Mouse (Mus musculus): ENCODE measurements around the gene Klhdc8b. TPM values are rescaled to one million over a fixed set of nuclear protein-coding genes. Genes with fewer than 3 reads are reported as not detected.

Klhdc8b gene
- polyA plus RNA-seq, 1 experiment from 2014 or later: 49.8 TPM

DNA sequence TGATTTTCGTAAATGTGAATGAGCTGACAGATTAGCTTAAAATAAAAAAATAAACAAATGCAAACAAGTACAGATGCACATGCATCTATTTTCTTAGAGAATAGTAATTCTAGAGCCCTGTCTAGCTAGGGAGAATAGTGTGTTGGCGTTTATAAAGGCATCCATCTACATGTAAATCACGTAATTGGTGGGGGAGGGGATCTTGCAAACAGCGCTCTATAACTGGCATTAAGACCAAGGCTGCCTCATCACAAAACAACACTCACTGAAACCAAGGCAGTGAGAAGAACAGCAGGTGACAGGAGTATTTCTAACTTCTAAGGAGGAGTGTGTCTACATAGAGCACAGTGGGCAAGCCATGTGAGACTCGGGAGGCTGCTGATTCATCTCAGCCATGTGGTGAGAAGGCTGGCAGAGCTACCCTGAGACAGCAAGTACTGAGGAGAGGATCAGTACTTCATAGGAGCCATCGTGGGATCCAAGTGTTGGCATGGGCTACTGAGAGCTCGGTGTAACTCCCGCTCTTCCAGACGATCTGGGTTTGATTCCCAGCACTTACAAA is 49.9 kb downstream of the Klhdc8b start:
- Histone ChIP-seq H3K4me1 (ENCODE audit: control insufficient read depth, insufficient read depth, low read length) (no peaks in the 10 kb centered on the region), H3K9ac (replicated peaks; ENCODE audit: low read depth, low read length) (no peak overlapping the region), H3K27me3 (ENCODE audit: control insufficient read depth, insufficient read depth, low read length) (no peaks in the 10 kb centered on the region), H3K9me3 (ENCODE audit: control insufficient read depth, low read length) (no peaks in the 10 kb centered on the region), H3K4me3 (ENCODE audit: low read depth, low read length) (no peak overlapping the region), H3K36me3 (ENCODE audit: control insufficient read depth, insufficient read depth, low read length) (no peaks in the 10 kb centered on the region), H3K4me2 (ENCODE audit: low read depth, low read length) (no peak overlapping the region), H3K27ac (ENCODE audit: low read depth, low read length) (no peak overlapping the region)
- WGBS: 67% methylated on average over 9 of the region's 9 CpGs
- ATAC-seq (ENCODE audit: low read depth): no peak

- H3K27me3 ChIP-seq (ENCODE audit: control insufficient read depth, insufficient read depth, low read length): no peaks in the 10 kb centered on the region
- H3K4me1 ChIP-seq (ENCODE audit: control insufficient read depth, insufficient read depth, low read length): no peaks in the 10 kb centered on the region
- no peak overlapping the region for H3K4me2 ChIP-seq (ENCODE audit: low read depth, low read length)
- H3K36me3 ChIP-seq (ENCODE audit: control insufficient read depth, insufficient read depth, low read length): no peaks in the 10 kb centered on the region
- no peak overlapping the region for H3K9ac ChIP-seq (replicated peaks; ENCODE audit: low read depth, low read length)
- H3K27ac ChIP-seq (ENCODE audit: low read depth, low read length): no peak overlapping the region
- no peak overlapping the region for H3K4me3 ChIP-seq (ENCODE audit: low read depth, low read length)
- no peak for ATAC-seq (ENCODE audit: low read depth)
- no peaks in the 10 kb centered on the region for H3K9me3 ChIP-seq (ENCODE audit: control insufficient read depth, low read length)
- 94% methylated on average over 4 of the region's 4 CpGs for WGBS
These were observed 51.8 kb downstream of the Klhdc8b start for GRCm38 (mm10) chr9:108409535-108409934.

DNA sequence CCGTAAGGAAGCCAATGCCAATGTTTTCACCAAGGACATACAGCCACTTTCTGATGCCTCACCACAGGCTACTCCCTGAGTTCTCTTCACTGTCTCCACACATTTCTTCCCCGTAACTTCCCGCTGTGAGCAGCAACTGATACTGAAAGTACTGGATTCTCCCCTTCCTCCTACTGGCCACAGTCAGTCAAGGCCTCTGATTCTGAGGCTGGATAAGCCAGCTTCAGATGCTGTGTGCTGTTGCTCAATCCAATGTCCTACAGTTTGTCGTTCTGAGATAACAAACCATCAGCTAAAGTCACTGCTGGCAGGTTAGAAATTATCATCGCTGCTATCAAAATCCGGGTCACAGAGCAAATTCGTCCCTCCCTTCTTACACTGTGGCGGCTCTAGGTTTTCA is 56.9 kb downstream of the Klhdc8b start:
- no peak overlapping the region for H3K9ac ChIP-seq (replicated peaks; ENCODE audit: low read depth, low read length)
- WGBS: 87% methylated on average over 8 of the region's 8 CpGs
- no peak overlapping the region for H3K27ac ChIP-seq (ENCODE audit: low read depth, low read length)
- no peak for ATAC-seq (ENCODE audit: low read depth)
- no peak overlapping the region for H3K4me2 ChIP-seq (ENCODE audit: low read depth, low read length)
- H3K36me3 ChIP-seq (ENCODE audit: control insufficient read depth, insufficient read depth, low read length): no peaks in the 10 kb centered on the region
- no peak overlapping the region for H3K4me3 ChIP-seq (ENCODE audit: low read depth, low read length)
- no peaks in the 10 kb centered on the region for H3K27me3 ChIP-seq (ENCODE audit: control insufficient read depth, insufficient read depth, low read length)
- H3K9me3 ChIP-seq (ENCODE audit: control insufficient read depth, low read length): no peaks in the 10 kb centered on the region
- no peaks in the 10 kb centered on the region for H3K4me1 ChIP-seq (ENCODE audit: control insufficient read depth, insufficient read depth, low read length)

DNA sequence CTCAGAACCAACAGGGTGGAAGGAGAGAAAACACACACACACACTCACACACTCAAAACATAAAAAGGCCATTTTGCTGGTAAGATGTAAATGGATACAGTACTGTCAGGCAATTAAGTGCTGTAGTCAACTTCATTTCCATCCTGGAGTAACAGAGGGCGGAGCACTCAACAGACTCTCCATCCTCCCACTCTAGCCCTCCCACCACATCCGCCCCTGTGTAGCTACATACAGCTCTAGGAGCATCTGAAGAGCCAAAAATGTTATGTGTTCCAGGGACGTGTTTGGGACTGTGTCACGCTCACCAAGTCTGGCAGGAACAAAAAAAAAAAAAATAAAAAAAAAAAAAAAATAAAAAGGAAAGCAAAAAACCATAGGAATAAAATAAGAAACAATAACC is 58.3 kb downstream of the Klhdc8b start:
- H3K4me1 ChIP-seq (ENCODE audit: control insufficient read depth, insufficient read depth, low read length): no peaks in the 10 kb centered on the region
- H3K4me2 ChIP-seq (ENCODE audit: low read depth, low read length): no peak overlapping the region
- H3K9ac ChIP-seq (replicated peaks; ENCODE audit: low read depth, low read length): no peak overlapping the region
- WGBS: 93% methylated on average over 4 of the region's 4 CpGs
- no peaks in the 10 kb centered on the region for H3K9me3 ChIP-seq (ENCODE audit: control insufficient read depth, low read length)
- H3K27ac ChIP-seq (ENCODE audit: low read depth, low read length): no peak overlapping the region
- no peaks in the 10 kb centered on the region for H3K27me3 ChIP-seq (ENCODE audit: control insufficient read depth, insufficient read depth, low read length)
- ATAC-seq (ENCODE audit: low read depth): no peak
- no peaks in the 10 kb centered on the region for H3K36me3 ChIP-seq (ENCODE audit: control insufficient read depth, insufficient read depth, low read length)
- no peak overlapping the region for H3K4me3 ChIP-seq (ENCODE audit: low read depth, low read length)

DNA sequence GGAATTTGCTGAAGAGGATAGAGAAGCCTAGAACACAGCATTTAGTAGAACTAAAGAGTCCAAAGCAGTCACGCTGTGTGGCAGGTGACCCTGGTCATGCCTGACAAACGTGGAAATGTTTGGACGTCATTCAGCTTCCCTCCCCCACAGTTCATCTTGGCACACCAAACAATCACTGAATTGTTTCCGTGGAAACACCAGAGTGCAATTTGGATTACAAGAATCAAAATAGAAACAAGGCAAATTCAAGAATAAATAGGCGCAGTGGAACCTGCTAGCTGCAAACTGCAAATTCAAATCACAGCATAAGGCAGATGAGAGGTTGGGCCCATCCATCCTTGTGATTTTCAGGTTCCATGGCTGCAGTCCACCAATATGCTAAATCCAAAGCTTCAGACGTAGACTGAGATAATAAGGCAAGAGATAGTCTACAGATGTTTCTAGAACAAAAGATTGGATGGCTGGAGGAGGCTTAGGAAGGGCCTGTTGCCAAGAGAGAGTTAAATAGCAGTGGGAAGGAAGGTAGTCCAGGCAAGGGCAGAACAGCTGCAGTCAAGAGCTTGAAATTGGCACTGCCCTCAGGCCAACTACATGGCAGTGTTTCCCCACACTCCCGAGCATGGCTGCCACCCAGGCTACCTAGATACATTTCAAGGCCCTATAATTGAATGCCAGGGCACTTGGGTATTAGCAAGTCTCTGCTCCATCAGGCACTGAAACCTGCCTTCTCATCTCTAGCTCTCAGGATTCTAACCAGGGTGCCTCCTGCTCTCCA is 60.0 kb downstream of the Klhdc8b start:
- no peaks in the 10 kb centered on the region for H3K27me3 ChIP-seq (ENCODE audit: control insufficient read depth, insufficient read depth, low read length)
- no peak for ATAC-seq (ENCODE audit: low read depth)
- no peaks in the 10 kb centered on the region for H3K36me3 ChIP-seq (ENCODE audit: control insufficient read depth, insufficient read depth, low read length)
- H3K4me3 ChIP-seq (ENCODE audit: low read depth, low read length): no peak overlapping the region
- H3K27ac ChIP-seq (ENCODE audit: low read depth, low read length): no peak overlapping the region
- H3K4me1 ChIP-seq (ENCODE audit: control insufficient read depth, insufficient read depth, low read length): no peaks in the 10 kb centered on the region
- H3K9ac ChIP-seq (replicated peaks; ENCODE audit: low read depth, low read length): no peak overlapping the region
- WGBS: 49% methylated on average over 7 of the region's 7 CpGs
- no peak overlapping the region for H3K4me2 ChIP-seq (ENCODE audit: low read depth, low read length)
- H3K9me3 ChIP-seq (ENCODE audit: control insufficient read depth, low read length): no peaks in the 10 kb centered on the region

DNA sequence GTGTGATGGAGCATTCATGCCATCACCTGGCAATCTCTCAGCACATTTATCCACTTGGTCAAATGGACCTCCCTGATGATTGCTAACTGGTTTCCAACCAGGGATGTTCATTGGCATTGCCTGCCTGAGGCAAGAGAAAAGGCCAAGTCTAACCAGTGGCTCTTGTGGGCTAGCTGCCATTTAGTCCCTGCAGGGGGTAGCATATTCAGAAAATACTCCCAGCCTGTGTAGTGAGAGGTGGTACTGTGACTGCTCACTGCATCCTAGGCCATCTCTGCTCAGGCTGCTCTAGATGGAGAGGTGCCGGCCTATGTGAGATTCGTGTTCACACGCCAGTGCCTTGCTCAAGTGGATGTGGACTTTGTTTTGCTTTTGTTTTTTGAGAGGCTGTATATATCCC is 63.1 kb downstream of the Klhdc8b start:
- no peak overlapping the region for H3K27ac ChIP-seq (ENCODE audit: low read depth, low read length)
- no peak overlapping the region for H3K4me2 ChIP-seq (ENCODE audit: low read depth, low read length)
- no peak for ATAC-seq (ENCODE audit: low read depth)
- no peaks in the 10 kb centered on the region for H3K4me1 ChIP-seq (ENCODE audit: control insufficient read depth, insufficient read depth, low read length)
- WGBS: 92% methylated on average over 3 of the region's 3 CpGs
- peaks cover 2% of the 10 kb centered on the region for H3K36me3 ChIP-seq (ENCODE audit: control insufficient read depth, insufficient read depth, low read length)
- no peak overlapping the region for H3K9ac ChIP-seq (replicated peaks; ENCODE audit: low read depth, low read length)
- no peaks in the 10 kb centered on the region for H3K27me3 ChIP-seq (ENCODE audit: control insufficient read depth, insufficient read depth, low read length)
- H3K9me3 ChIP-seq (ENCODE audit: control insufficient read depth, low read length): no peaks in the 10 kb centered on the region
- no peak overlapping the region for H3K4me3 ChIP-seq (ENCODE audit: low read depth, low read length)

Other genes with a start within 250 kb of the Klhdc8b start
- gene Dag1, start 197.6 kb downstream of the Klhdc8b start, polyA plus RNA-seq (2014; fragmentation: Nextera tagmentation; extraction: Ambion mirVana): 58.6 and 74.6 TPM in 2 replicates
- gene Nicn1, start 171.2 kb downstream of the Klhdc8b start, polyA plus RNA-seq (2014; fragmentation: Nextera tagmentation; extraction: Ambion mirVana): 130 and 165 TPM in 2 replicates
- gene Amt, start 164.7 kb downstream of the Klhdc8b start, polyA plus RNA-seq (2014; fragmentation: Nextera tagmentation; extraction: Ambion mirVana): 24.7 and 27.9 TPM in 2 replicates
- gene Rhoa, start 155.5 kb downstream of the Klhdc8b start, polyA plus RNA-seq (2014; fragmentation: Nextera tagmentation; extraction: Ambion mirVana): 151 and 173 TPM in 2 replicates
- 55.2 and 60.8 TPM in 2 replicates for gene Tcta, start 155.4 kb downstream of the Klhdc8b start, polyA plus RNA-seq (2014; fragmentation: Nextera tagmentation; extraction: Ambion mirVana)
- gene Gpx1, start 122.7 kb downstream of the Klhdc8b start, polyA plus RNA-seq (2014; fragmentation: Nextera tagmentation; extraction: Ambion mirVana): 463 and 504 TPM in 2 replicates
- gene Usp4, start 113.7 kb downstream of the Klhdc8b start, polyA plus RNA-seq (2014; fragmentation: Nextera tagmentation; extraction: Ambion mirVana): 130 and 149 TPM in 2 replicates
- gene 1700102P08Rik, start 68.8 kb downstream of the Klhdc8b start, polyA plus RNA-seq (2014; fragmentation: Nextera tagmentation; extraction: Ambion mirVana): 2.1 and 2.5 TPM in 2 replicates
- 1.7 and 1.8 TPM in 2 replicates for gene Ccdc36, start 33.1 kb downstream of the Klhdc8b start, polyA plus RNA-seq (2014; fragmentation: Nextera tagmentation; extraction: Ambion mirVana)
- gene BC048562, start 25.1 kb downstream of the Klhdc8b start, polyA plus RNA-seq (2014; fragmentation: Nextera tagmentation; extraction: Ambion mirVana): not detected in 2 replicates
- gene Ccdc71, start 1.1 kb downstream of the Klhdc8b start, polyA plus RNA-seq (2014; fragmentation: Nextera tagmentation; extraction: Ambion mirVana): 50.4 and 55.1 TPM in 2 replicates
- gene Lamb2, start 18.2 kb upstream of the Klhdc8b start, polyA plus RNA-seq (2014; fragmentation: Nextera tagmentation; extraction: Ambion mirVana): 8.3 and 15.3 TPM in 2 replicates
- gene Usp19, start 29.0 kb upstream of the Klhdc8b start, polyA plus RNA-seq (2014; fragmentation: Nextera tagmentation; extraction: Ambion mirVana): 66.1 and 73.0 TPM in 2 replicates
- gene Qars, start 46.1 kb upstream of the Klhdc8b start, polyA plus RNA-seq (2014; fragmentation: Nextera tagmentation; extraction: Ambion mirVana): 69.3 and 75.6 TPM in 2 replicates
- gene Qrich1, start 55.2 kb upstream of the Klhdc8b start, polyA plus RNA-seq (2014; fragmentation: Nextera tagmentation; extraction: Ambion mirVana): 122 and 138 TPM in 2 replicates
- 105 and 119 TPM in 2 replicates for gene Impdh2, start 98.7 kb upstream of the Klhdc8b start, polyA plus RNA-seq (2014; fragmentation: Nextera tagmentation; extraction: Ambion mirVana)
- gene Ndufaf3, start 105.9 kb upstream of the Klhdc8b start, polyA plus RNA-seq (2014; fragmentation: Nextera tagmentation; extraction: Ambion mirVana): 81.7 and 96.8 TPM in 2 replicates
- 257 and 258 TPM in 2 replicates for gene Dalrd3, start 108.3 kb upstream of the Klhdc8b start, polyA plus RNA-seq (2014; fragmentation: Nextera tagmentation; extraction: Ambion mirVana)
- gene Wdr6, start 117.2 kb upstream of the Klhdc8b start, polyA plus RNA-seq (2014; fragmentation: Nextera tagmentation; extraction: Ambion mirVana): 206 and 229 TPM in 2 replicates
- 31.0 and 37.3 TPM in 2 replicates for gene P4htm, start 136.1 kb upstream of the Klhdc8b start, polyA plus RNA-seq (2014; fragmentation: Nextera tagmentation; extraction: Ambion mirVana)
- gene Arih2, start 187.8 kb upstream of the Klhdc8b start, polyA plus RNA-seq (2014; fragmentation: Nextera tagmentation; extraction: Ambion mirVana): 37.7 and 45.2 TPM in 2 replicates
- 24.0 and 34.8 TPM in 2 replicates for gene Slc25a20, start 200.5 kb upstream of the Klhdc8b start, polyA plus RNA-seq (2014; fragmentation: Nextera tagmentation; extraction: Ambion mirVana)
- gene Prkar2a, start 227.7 kb upstream of the Klhdc8b start, polyA plus RNA-seq (2014; fragmentation: Nextera tagmentation; extraction: Ambion mirVana): 60.2 and 80.1 TPM in 2 replicates

All from neural tube, embryonic 14.5 days (tissue).